Mouse (Mus musculus) left cerebral cortex, postnatal 25 days (tissue): ENCODE results near the gene Pde4dip. TPM values are rescaled to one million over a fixed set of nuclear protein-coding genes. Genes with fewer than 3 reads are reported as not detected.
A peak's percentile ranks its signal among the peaks of the same experiment; 100 is the strongest.

Experiments used
- DNase-seq, 2 experiments: peaks; one replicate each; pipeline ENCODE4 v3.0.0; 2022; ENCODE audit warnings: low spot score in 2 of 2, mixed read lengths in 1 of 2
- intact Hi-C: fragments of 180-260 bp; cut with DNase I; formaldehyde crosslinking; loops from one replicate; pipeline ENCODE4 v1.15.1; 2025
- total RNA-seq, 2 experiments: library from RNA; stranded (reverse); gene quantifications; 2 replicates each; pipeline ENCODE4 v1.2.3; 2021

The Pde4dip gene
- total RNA-seq, 2 experiments from 2014 or later = 246 to 251 TPM

- peak in 1 of 2 experiments; percentile 79 for DNase-seq
- intact Hi-C loops = no loop called here
Observed at GRCm38 (mm10) chr3:97854575-97855384, 33.7 kb downstream of the Pde4dip start.

- peak in 1 of 2 experiments; percentile 49 for DNase-seq
- intact Hi-C loops = no loop called here
Observed at GRCm38 (mm10) chr3:97851803-97852202, 36.7 kb downstream of the Pde4dip start.

GRCm38 (mm10) chr3:97847626-97848025, 40.9 kb downstream of the Pde4dip start:
- no peak for DNase-seq
- intact Hi-C loops = no loop called here

GRCm38 (mm10) chr3:97846448-97846847, 42.1 kb downstream of the Pde4dip start:
- intact Hi-C loops = no loop called here
- peak in 1 of 2 experiments; percentile 78 for DNase-seq

GRCm38 (mm10) chr3:97844821-97845201, 43.7 kb downstream of the Pde4dip start:
- DNase-seq = no peak
- intact Hi-C loops = loop anchor here (5.0 kb wide), 1 partner anchor 32 kb away; no protein-coding TSS in a partner anchor

GRCm38 (mm10) chr3:97844163-97844820, 44.2 kb downstream of the Pde4dip start:
- DNase-seq = no peak
- intact Hi-C loops = loop anchor here (5.0 kb wide), 1 partner anchor 33 kb away; no protein-coding TSS in a partner anchor

GRCm38 (mm10) chr3:97842641-97843040, 45.9 kb downstream of the Pde4dip start:
- no peak for DNase-seq
- intact Hi-C loops = loop anchor here (5.0 kb wide), 1 partner anchor 35 kb away; no protein-coding TSS in a partner anchor

GRCm38 (mm10) chr3:97840439-97840838, 48.1 kb downstream of the Pde4dip start:
- no peak for DNase-seq
- intact Hi-C loops = loop anchor here (5.0 kb wide), 1 partner anchor 37 kb away; no protein-coding TSS in a partner anchor

GRCm38 (mm10) chr3:97835888-97836287, 52.6 kb downstream of the Pde4dip start:
- intact Hi-C loops = no loop called here
- no peak for DNase-seq

GRCm38 (mm10) chr3:97834625-97835024, 53.9 kb downstream of the Pde4dip start:
- DNase-seq = no peak
- intact Hi-C loops = no loop called here

- intact Hi-C loops = no loop called here
- DNase-seq = no peak
Observed at GRCm38 (mm10) chr3:97831564-97832320, 56.8 kb downstream of the Pde4dip start.

GRCm38 (mm10) chr3:97830622-97831021, 57.9 kb downstream of the Pde4dip start:
- DNase-seq = peak in 1 of 2 experiments; percentile 81

GRCm38 (mm10) chr3:97830122-97830521, 58.4 kb downstream of the Pde4dip start:
- intact Hi-C loops = no loop called here
- DNase-seq = no peak

More at GRCm38 (mm10) chr3:97830622-97831021, 57.9 kb downstream of the Pde4dip start:
- intact Hi-C loops = no loop called here

- DNase-seq = no peak
- intact Hi-C loops = no loop called here
Observed at GRCm38 (mm10) chr3:97828286-97828685, 60.2 kb downstream of the Pde4dip start.

- intact Hi-C loops = no loop called here
- no peak for DNase-seq
Observed at GRCm38 (mm10) chr3:97825246-97825645, 63.3 kb downstream of the Pde4dip start.

- intact Hi-C loops = no loop called here
- DNase-seq = no peak
Observed at GRCm38 (mm10) chr3:97824744-97825143, 63.8 kb downstream of the Pde4dip start.

GRCm38 (mm10) chr3:97824011-97824711, 64.3 kb downstream of the Pde4dip start:
- intact Hi-C loops = no loop called here
- DNase-seq = no peak

- intact Hi-C loops = no loop called here
- DNase-seq = no peak
Observed at GRCm38 (mm10) chr3:97823438-97823837, 65.1 kb downstream of the Pde4dip start.

GRCm38 (mm10) chr3:97819050-97819449, 69.5 kb downstream of the Pde4dip start:
- no peak for DNase-seq

More at GRCm38 (mm10) chr3:97819050-97819449, 69.5 kb downstream of the Pde4dip start:
- intact Hi-C loops = no loop called here
